Mouse (Mus musculus) embryonic facial prominence, embryonic 13.5 days (tissue): ENCODE measurements around the gene Mier2. TPM values are rescaled to one million over a fixed set of nuclear protein-coding genes. Genes with fewer than 3 reads are reported as not detected.
A peak's percentile ranks its signal among the peaks of the same experiment; 100 is the strongest.

Experiments
- ATAC-seq: fragments of 200-750 bp; cut with Nextera tagmentation; 2 replicates; pipeline ENCODE4 v1.8.0; 2017; ENCODE audit warnings: low read depth; ENCODE audit not compliant: insufficient number of reproducible peaks, insufficient read depth, low FRiP score, low TSS enrichment
- H3K27ac ChIP-seq: fragments of 300-500 bp; sonication (generic); 2 replicates; pipeline ENCODE4 v1.5.1; 2015; ENCODE audit warnings: moderate library complexity, mild to moderate bottlenecking, inconsistent platforms
- H3K27me3 ChIP-seq: fragments of 300-500 bp; sonication (generic); 2 replicates; pipeline ENCODE4 v1.6.1; 2015; ENCODE audit warnings: mild to moderate bottlenecking, inconsistent platforms
- H3K36me3 ChIP-seq: fragments of 300-500 bp; sonication (generic); 2 replicates; pipeline ENCODE4 v1.6.1; 2015; ENCODE audit warnings: mild to moderate bottlenecking, inconsistent platforms
- H3K4me1 ChIP-seq: fragments of 300-500 bp; sonication (generic); 2 replicates; pipeline ENCODE4 v1.6.1; 2015; ENCODE audit warnings: inconsistent platforms
- H3K4me2 ChIP-seq: fragments of 300-500 bp; sonication (generic); 2 replicates; pipeline ENCODE4 v1.6.1; 2015; ENCODE audit warnings: moderate library complexity, mild to moderate bottlenecking, inconsistent platforms
- H3K4me3 ChIP-seq: fragments of 300-500 bp; sonication (generic); 2 replicates; pipeline ENCODE4 v1.5.1; 2015; ENCODE audit warnings: mild to moderate bottlenecking, inconsistent platforms
- H3K9ac ChIP-seq: fragments of 300-500 bp; sonication (generic); 2 replicates; pipeline ENCODE4 v1.6.1; 2015; ENCODE audit warnings: mild to moderate bottlenecking, inconsistent platforms
- H3K9me3 ChIP-seq: fragments of 300-500 bp; sonication (generic); 2 replicates; pipeline ENCODE4 v1.6.1; 2016; ENCODE audit warnings: inconsistent platforms
- WGBS: fragments of 180-500 bp; shearing (Covaris S2); methylation state at CpG from one replicate; pipeline ENCODE4 v1.1.7; 2015; ENCODE audit warnings: mixed read lengths; 5-methylcytosine and 5-hydroxymethylcytosine counted together
- polyA plus RNA-seq: library from polyadenylated mRNA; unstranded; fragments of >200 nt; fragmentation: Nextera tagmentation; extraction: Ambion mirVana; gene quantifications from 2 replicates; pipeline ENCODE4 v1.2.1, GENCODE M21; 2015

Gene Mier2
- polyA plus RNA-seq: 71.0 and 73.6 TPM in 2 replicates

- peak within 1 kb of the TSS; percentile 74 for H3K4me2 ChIP-seq
- H3K9me3 ChIP-seq: no peaks in the 10 kb centered on the region; the same call in 1 of the 2 replicates
- H3K36me3 ChIP-seq: peaks cover 19% of the 10 kb centered on the region
- peak within 1 kb of the TSS; percentile 64 for H3K27ac ChIP-seq
- ATAC-seq: peak; percentile 78
- H3K9ac ChIP-seq: peak within 1 kb of the TSS; percentile 99
- no peaks in the 10 kb centered on the region for H3K27me3 ChIP-seq
- H3K4me1 ChIP-seq: peaks cover 31% of the 10 kb centered on the region
- under 1% methylated on average over 92 of the region's 108 CpGs for WGBS
- peak within 1 kb of the TSS; percentile 91 for H3K4me3 ChIP-seq
Observed at GRCm38 (mm10) chr10:79554330-79555237, at the start of gene Mier2. Gene Mier2, minus strand, starts transcription at chr10:79555199.

DNA sequence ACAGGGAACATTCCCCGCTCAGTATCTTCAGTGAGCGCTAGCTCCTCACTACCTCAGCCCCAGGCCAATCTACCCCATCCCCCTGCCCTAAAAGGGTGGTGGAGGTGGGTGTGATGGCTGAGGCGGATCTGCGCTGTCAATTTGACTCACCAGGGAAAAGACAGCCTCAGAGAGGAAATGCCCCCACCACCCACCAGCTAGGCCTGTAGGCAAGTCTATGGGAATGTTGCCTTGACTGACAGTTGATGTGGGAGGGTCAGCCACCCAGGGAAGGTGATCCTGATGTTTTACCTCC is 42.9 kb upstream of the Mier2 start:
- Histone ChIP-seq H3K27me3 (peaks cover 20% of the 10 kb centered on the region), H3K36me3 (no peaks in the 10 kb centered on the region), H3K9me3 (no peaks in the 10 kb centered on the region), H3K27ac (no peak overlapping the region), H3K9ac (no peak overlapping the region), H3K4me3 (no peak overlapping the region), H3K4me2 (no peak overlapping the region), H3K4me1 (no peaks in the 10 kb centered on the region)
- no peak for ATAC-seq
- WGBS: 53% methylated on average over 4 of the region's 4 CpGs

DNA sequence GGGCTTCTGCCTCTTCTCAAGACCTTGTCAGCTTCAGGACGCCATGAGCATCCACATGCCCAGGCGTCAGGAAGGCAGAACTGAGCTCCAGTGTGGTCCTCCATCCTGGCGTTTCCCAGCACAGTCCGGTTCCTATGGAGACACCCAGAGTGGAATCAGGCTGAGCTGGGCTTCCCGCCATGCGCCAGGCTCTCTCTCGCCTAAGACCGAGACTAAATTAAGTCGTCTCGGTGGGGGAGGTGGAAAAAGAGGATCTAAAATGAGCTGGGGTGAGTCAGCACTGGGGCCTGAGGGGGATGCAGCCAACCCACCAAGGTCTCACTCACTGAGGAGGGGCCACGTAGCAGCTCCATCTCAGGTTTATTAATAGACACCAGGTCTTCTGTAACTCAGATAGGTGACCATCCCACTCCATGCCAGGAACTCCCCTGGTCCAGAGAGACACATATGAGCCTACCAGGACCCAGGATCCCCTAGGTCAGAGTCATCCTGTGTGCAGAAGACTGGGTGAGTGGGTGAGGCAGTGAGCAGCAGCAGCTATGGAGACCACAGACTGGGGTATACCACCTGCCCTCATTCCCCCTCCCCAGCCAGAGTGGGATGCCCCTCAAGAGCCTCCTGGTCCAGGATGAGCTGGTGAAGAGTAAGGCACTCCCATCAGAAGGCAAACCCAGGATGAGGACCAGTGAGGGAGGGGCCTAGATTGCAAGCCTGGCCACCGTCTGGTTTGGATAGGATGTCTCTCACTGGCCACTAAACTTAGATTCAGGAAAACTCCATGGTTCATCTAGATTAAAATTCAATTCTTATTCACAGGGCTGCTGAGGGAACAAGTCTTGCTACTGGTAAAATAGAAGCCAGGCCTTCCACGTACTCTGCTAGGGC is 42.3 kb upstream of the Mier2 start:
- no peaks in the 10 kb centered on the region for H3K36me3 ChIP-seq
- 23% methylated on average over 13 of the region's 13 CpGs for WGBS
- H3K9me3 ChIP-seq: no peaks in the 10 kb centered on the region
- no peaks in the 10 kb centered on the region for H3K4me1 ChIP-seq
- no peak for ATAC-seq
- H3K27me3 ChIP-seq: peaks cover 20% of the 10 kb centered on the region
- no peak overlapping the region for H3K4me3 ChIP-seq
- H3K9ac ChIP-seq: no peak overlapping the region
- no peak overlapping the region for H3K4me2 ChIP-seq
- H3K27ac ChIP-seq: no peak overlapping the region

- no peak for ATAC-seq
- peaks cover 20% of the 10 kb centered on the region for H3K27me3 ChIP-seq
- no peaks in the 10 kb centered on the region for H3K4me1 ChIP-seq
- no peak overlapping the region for H3K4me3 ChIP-seq
- H3K9ac ChIP-seq: no peak overlapping the region
- no peaks in the 10 kb centered on the region for H3K9me3 ChIP-seq
- no peak overlapping the region for H3K4me2 ChIP-seq
- no peaks in the 10 kb centered on the region for H3K36me3 ChIP-seq
- no peak overlapping the region for H3K27ac ChIP-seq
- 54% methylated on average over 8 of the region's 8 CpGs for WGBS
Observed at GRCm38 (mm10) chr10:79595590-79595929, 40.6 kb upstream of the Mier2 start.

- Histone ChIP-seq H3K36me3 (no peaks in the 10 kb centered on the region), H3K9me3 (no peaks in the 10 kb centered on the region), H3K9ac (no peak overlapping the region), H3K4me2 (peak overlapping the region; percentile 14; the same call in 1 of the 2 replicates), H3K27ac (no peak overlapping the region), H3K4me1 (no peaks in the 10 kb centered on the region), H3K4me3 (no peak overlapping the region), H3K27me3 (peaks cover 20% of the 10 kb centered on the region)
- WGBS: 15% methylated on average over 17 of the region's 17 CpGs
- peak; percentile 80; the same call in 1 of the 2 replicates for ATAC-seq
Observed at GRCm38 (mm10) chr10:79594872-79595589, 40.0 kb upstream of the Mier2 start.

- Histone ChIP-seq H3K27ac (no peak overlapping the region), H3K9me3 (no peaks in the 10 kb centered on the region), H3K4me1 (no peaks in the 10 kb centered on the region), H3K4me3 (no peak overlapping the region), H3K36me3 (no peaks in the 10 kb centered on the region), H3K9ac (no peak overlapping the region), H3K27me3 (peaks cover 20% of the 10 kb centered on the region), H3K4me2 (no peak overlapping the region)
- whole genome bisulfite sequencing: 54% methylated on average over 6 of the region's 6 CpGs
- no peak for ATAC-seq
Observed at GRCm38 (mm10) chr10:79594111-79594510, 39.1 kb upstream of the Mier2 start.

GRCm38 (mm10) chr10:79590702-79591101 is 35.7 kb upstream of the Mier2 start:
- H3K27me3 ChIP-seq: peaks cover 14% of the 10 kb centered on the region
- H3K4me1 ChIP-seq: no peaks in the 10 kb centered on the region
- H3K36me3 ChIP-seq: no peaks in the 10 kb centered on the region
- H3K4me3 ChIP-seq: no peak overlapping the region
- H3K4me2 ChIP-seq: no peak overlapping the region
- no peak overlapping the region for H3K27ac ChIP-seq
- H3K9ac ChIP-seq: no peak overlapping the region
- no peak for ATAC-seq
- no peaks in the 10 kb centered on the region for H3K9me3 ChIP-seq
- WGBS: 93% methylated on average over 1 of the region's 1 CpGs

GRCm38 (mm10) chr10:79587752-79588126 is 32.7 kb upstream of the Mier2 start:
- no peaks in the 10 kb centered on the region for H3K9me3 ChIP-seq
- H3K36me3 ChIP-seq: no peaks in the 10 kb centered on the region
- no peak overlapping the region for H3K4me3 ChIP-seq
- no peaks in the 10 kb centered on the region for H3K27me3 ChIP-seq
- H3K4me1 ChIP-seq: no peaks in the 10 kb centered on the region
- no peak overlapping the region for H3K9ac ChIP-seq
- 60% methylated on average over 4 of the region's 4 CpGs for WGBS
- no peak overlapping the region for H3K27ac ChIP-seq
- no peak overlapping the region for H3K4me2 ChIP-seq
- ATAC-seq: no peak

- Histone ChIP-seq H3K9ac (no peak within 1 kb of the TSS), H3K27me3 (no peaks in the 10 kb centered on the region), H3K4me3 (no peak within 1 kb of the TSS), H3K9me3 (no peaks in the 10 kb centered on the region), H3K4me2 (no peak within 1 kb of the TSS), H3K4me1 (no peaks in the 10 kb centered on the region), H3K36me3 (no peaks in the 10 kb centered on the region), H3K27ac (no peak within 1 kb of the TSS)
- no peak; the same call in 1 of the 2 replicates for ATAC-seq
- WGBS: 83% methylated on average over 5 of the region's 5 CpGs
Observed at GRCm38 (mm10) chr10:79587061-79587751, 32.2 kb upstream of the Mier2 start, which contains the start of gene Theg. Gene Theg, minus strand, starts transcription at chr10:79587331.

- Histone ChIP-seq H3K36me3 (no peaks in the 10 kb centered on the region), H3K4me1 (no peaks in the 10 kb centered on the region), H3K27me3 (no peaks in the 10 kb centered on the region), H3K4me3 (no peak overlapping the region), H3K27ac (no peak overlapping the region), H3K4me2 (no peak overlapping the region), H3K9ac (no peak overlapping the region), H3K9me3 (no peaks in the 10 kb centered on the region)
- 79% methylated on average over 8 of the region's 8 CpGs for WGBS
- ATAC-seq: no peak
Observed at GRCm38 (mm10) chr10:79586243-79586642, 31.2 kb upstream of the Mier2 start.

GRCm38 (mm10) chr10:79585723-79586122 is 30.7 kb upstream of the Mier2 start:
- Histone ChIP-seq H3K27me3 (no peaks in the 10 kb centered on the region), H3K9me3 (no peaks in the 10 kb centered on the region), H3K4me3 (no peak overlapping the region), H3K9ac (no peak overlapping the region), H3K36me3 (no peaks in the 10 kb centered on the region), H3K27ac (no peak overlapping the region), H3K4me2 (no peak overlapping the region), H3K4me1 (no peaks in the 10 kb centered on the region)
- 97% methylated on average over 5 of the region's 5 CpGs for WGBS
- ATAC-seq: no peak
